Mouse (Mus musculus) bone marrow, adult 2 months (tissue): ENCODE measurements around the gene Hnrnph3.

Experiments
- CTCF ChIP-seq: fragments of 200-500 bp; IDR thresholded peaks from 2 replicates; pipeline ENCODE4 v1.5.1; 2011; ENCODE audit warnings: low read length, control low read depth; ENCODE audit not compliant: control insufficient read depth, insufficient read depth
- POLR2A ChIP-seq: fragments of 200-500 bp; IDR thresholded peaks from 2 replicates; pipeline ENCODE4 v1.6.1; 2011; ENCODE audit warnings: low read depth, mild to moderate bottlenecking, control low read depth, low read length, borderline replicate concordance; ENCODE audit not compliant: control insufficient read depth

DNA sequence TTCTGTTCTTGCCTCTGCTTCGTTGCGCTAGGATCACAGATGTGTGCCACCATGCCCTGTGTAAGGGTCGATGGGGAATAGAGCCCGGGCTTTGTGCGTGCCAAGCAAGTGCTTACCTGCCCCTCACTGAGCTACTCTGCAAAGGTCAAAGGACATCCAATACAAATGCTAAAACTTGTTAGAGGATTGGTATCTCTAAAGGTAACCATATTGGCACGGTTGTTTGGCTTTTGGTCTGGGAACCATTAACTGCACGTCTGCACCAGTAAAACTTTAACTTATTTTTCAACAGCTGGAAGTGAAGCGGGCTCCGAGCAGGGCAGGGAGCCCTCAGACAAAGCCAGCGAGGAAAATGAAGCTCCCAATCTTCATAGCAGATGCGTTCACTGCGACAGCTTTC lies 37.2 kb upstream of the Hnrnph3 start:
- TF ChIP-seq CTCF (no peak), POLR2A (no peak)
